Mouse (Mus musculus): ENCODE results near the gene Dnajb2. TPM values are rescaled to one million over a fixed set of nuclear protein-coding genes. Genes with fewer than 3 reads are reported as not detected.

The Dnajb2 gene
- polyA plus RNA-seq, 1 experiment = 21.3 TPM

DNA sequence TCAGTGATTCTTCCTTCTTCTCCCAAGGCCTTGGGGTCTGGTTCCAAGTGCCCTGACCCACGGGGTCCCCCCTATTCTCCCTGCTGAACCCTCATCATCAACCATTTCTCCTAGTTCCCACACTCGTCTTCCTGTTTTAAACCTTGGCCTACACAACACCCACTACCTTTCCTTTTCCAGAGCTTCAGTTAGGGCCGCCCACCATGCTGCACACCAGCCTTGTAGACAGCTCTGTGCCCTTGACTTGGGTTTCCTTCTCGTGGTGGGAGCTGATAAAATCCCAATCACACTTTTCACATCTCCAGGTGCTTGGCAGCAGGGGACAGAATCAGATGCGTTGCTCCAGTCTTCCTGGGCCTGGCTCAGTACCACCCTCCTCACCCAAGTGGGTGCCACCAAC is 58.1 kb downstream of the Dnajb2 start:
- H3K27ac ChIP-seq (ENCODE audit: insufficient read depth, low read depth, low read length) = no peak overlapping the region

More for the DNA sequence above, 58.1 kb downstream of the Dnajb2 start:
- H3K36me3 ChIP-seq (ENCODE audit: control insufficient read depth, insufficient read depth, low read length) = no peaks in the 10 kb centered on the region
- no peaks in the 10 kb centered on the region for H3K27me3 ChIP-seq (ENCODE audit: control insufficient read depth, insufficient read depth, low read length)
- TF ChIP-seq POLR2A (IDR thresholded peaks at IDR 0.05; ENCODE audit: low read depth, low read length) (no peak), CTCF (IDR thresholded peaks at IDR 0.05; ENCODE audit: extremely low read depth, insufficient read length, insufficient replicate concordance, low read depth, low read length) (no peak)
- WGBS = 69% methylated on average over 5 of the region's 5 CpGs
- H3K4me3 ChIP-seq (ENCODE audit: low read depth, low read length) = no peak overlapping the region
- H3K4me1 ChIP-seq (ENCODE audit: control insufficient read depth, insufficient read depth, insufficient read length, low read length) = no peaks in the 10 kb centered on the region; the same call in 1 of the 2 replicates

Other genes starting within 250 kb of the Dnajb2 start
- 0.86 and 2.0 TPM in 2 replicates for gene Nhej1, start 111.2 kb upstream of the Dnajb2 start, polyA plus RNA-seq (2012; rRNA removed)
- 1.2 TPM in 2 replicates for gene Slc23a3, start 102.5 kb upstream of the Dnajb2 start, polyA plus RNA-seq (2012; rRNA removed)
- 31.5 and 90.4 TPM in 2 replicates for gene Cnppd1, start 93.7 kb upstream of the Dnajb2 start, polyA plus RNA-seq (2012; rRNA removed)
- gene Retreg2, start 93.6 kb upstream of the Dnajb2 start, polyA plus RNA-seq (2012; rRNA removed) = 47.4 and 113 TPM in 2 replicates
- gene Zfand2b, start 67.8 kb upstream of the Dnajb2 start, polyA plus RNA-seq (2012; rRNA removed) = 45.0 and 106 TPM in 2 replicates
- 15.0 and 22.1 TPM in 2 replicates for gene Abcb6, start 56.0 kb upstream of the Dnajb2 start, polyA plus RNA-seq (2012; rRNA removed)
- gene Ankzf1, start 44.3 kb upstream of the Dnajb2 start, polyA plus RNA-seq (2012; rRNA removed) = 5.5 and 16.2 TPM in 2 replicates
- 48.3 and 148 TPM in 2 replicates for gene Atg9a, start 44.2 kb upstream of the Dnajb2 start, polyA plus RNA-seq (2012; rRNA removed)
- gene Glb1l, start 25.6 kb upstream of the Dnajb2 start, polyA plus RNA-seq (2012; rRNA removed) = 0.74 and 1.1 TPM in 2 replicates
- 147 and 193 TPM in 2 replicates for gene Stk16, start 25.6 kb upstream of the Dnajb2 start, polyA plus RNA-seq (2012; rRNA removed)
- 107 and 188 TPM in 2 replicates for gene Tuba4a, start 16.5 kb upstream of the Dnajb2 start, polyA plus RNA-seq (2012; rRNA removed)
- not detected in 2 replicates for gene A630095N17Rik, start 4.3 kb upstream of the Dnajb2 start, polyA plus RNA-seq (2012; rRNA removed)
- gene Ptprn, start 28.1 kb downstream of the Dnajb2 start, polyA plus RNA-seq (2012; rRNA removed) = 2.8 and 6.2 TPM in 2 replicates
- gene Resp18, start 42.0 kb downstream of the Dnajb2 start, polyA plus RNA-seq (2012; rRNA removed) = 1.8 and 6.2 TPM in 2 replicates
- 157 and 865 TPM in 2 replicates for gene Dnpep, start 81.6 kb downstream of the Dnajb2 start, polyA plus RNA-seq (2012; rRNA removed)
- gene Des, start 123.9 kb downstream of the Dnajb2 start, polyA plus RNA-seq (2012; rRNA removed) = 152 and 216 TPM in 2 replicates
- 21.5 and 23.2 TPM in 2 replicates for gene Speg, start 138.9 kb downstream of the Dnajb2 start, polyA plus RNA-seq (2012; rRNA removed)
- 121 and 187 TPM in 2 replicates for gene Gmppa, start 199.5 kb downstream of the Dnajb2 start, polyA plus RNA-seq (2012; rRNA removed)
- gene Asic4, start 214.0 kb downstream of the Dnajb2 start, polyA plus RNA-seq (2012; rRNA removed) = 0.05 TPM in 1 of 2 replicates, not detected in the other
- gene Chpf, start 242.9 kb downstream of the Dnajb2 start, polyA plus RNA-seq (2012; rRNA removed) = 29.8 and 40.2 TPM in 2 replicates
- gene Tmem198, start 243.1 kb downstream of the Dnajb2 start, polyA plus RNA-seq (2012; rRNA removed) = 2.7 and 3.6 TPM in 2 replicates